Mouse (Mus musculus) ES-Bruce4 (cell line): ENCODE measurements at regions not wholly inside any gene's neighbourhood (a gene's known extent, or its start where the extent isn't known, plus 50 kb on each side); places are given as distances from the start of the nearest gene placed in this dataset.

ENCODE experiments used
- H3K27ac ChIP-seq: 2 replicates; pipeline ENCODE4 v1.5.1; 2012; ENCODE audit warnings: low read length, inconsistent platforms; ENCODE audit not compliant: insufficient read depth
- H3K27me3 ChIP-seq: 2 replicates; pipeline ENCODE4 v1.6.1; 2012; ENCODE audit warnings: mild to moderate bottlenecking, low read length, inconsistent platforms; ENCODE audit not compliant: control insufficient read depth, poor library complexity, insufficient read depth, severe bottlenecking
- H3K36me3 ChIP-seq: 2 replicates; pipeline ENCODE4 v1.6.1; 2012; ENCODE audit warnings: inconsistent platforms, mild to moderate bottlenecking, low read length, moderate library complexity; ENCODE audit not compliant: control insufficient read depth, poor library complexity, insufficient read depth, severe bottlenecking
- H3K4me1 ChIP-seq: one replicate; pipeline ENCODE4 v1.8.1; 2011; ENCODE audit warnings: low read length; ENCODE audit not compliant: control insufficient read depth, insufficient read depth
- H3K4me3 ChIP-seq: 2 replicates; pipeline ENCODE4 v1.5.1; 2011; ENCODE audit warnings: low read depth, mild to moderate bottlenecking, low read length
- H3K9ac ChIP-seq: 2 replicates; pipeline ENCODE4 v1.6.1; 2012; ENCODE audit warnings: low read depth, mild to moderate bottlenecking, inconsistent platforms; ENCODE audit not compliant: poor library complexity, severe bottlenecking
- H3K9me3 ChIP-seq: replicated peaks from 2 replicates; pipeline ENCODE4 v1.6.1; 2012; ENCODE audit warnings: mild to moderate bottlenecking, low read length, inconsistent platforms; ENCODE audit not compliant: control insufficient read depth, poor library complexity, insufficient read depth, severe bottlenecking
- CTCF ChIP-seq: IDR thresholded peaks from one replicate; pipeline ENCODE4 v1.8.1; 2011; ENCODE audit warnings: low read depth, low read length
- EP300 ChIP-seq: IDR thresholded peaks from 2 replicates; pipeline ENCODE4 v1.6.1; 2011; ENCODE audit warnings: low read depth, low read length; ENCODE audit not compliant: insufficient read depth
- POLR2A ChIP-seq: IDR thresholded peaks from one replicate; pipeline ENCODE4 v1.8.1; 2011; ENCODE audit warnings: low read length; ENCODE audit not compliant: insufficient read depth

GRCm38 (mm10) chr8:34744682-34745081, 633.1 kb upstream of the Gm10131 start:
- Histone ChIP-seq H3K36me3 (no peaks in the 10 kb centered on the region), H3K27ac (no peak overlapping the region), H3K4me3 (no peak overlapping the region), H3K9me3 (no peaks in the 10 kb centered on the region), H3K9ac (no peak overlapping the region), H3K4me1 (peaks cover 2% of the 10 kb centered on the region), H3K27me3 (no peaks in the 10 kb centered on the region; the same call in 1 of the 2 replicates)
- TF ChIP-seq POLR2A (no peak), CTCF (no peak), EP300 (no peak)

DNA sequence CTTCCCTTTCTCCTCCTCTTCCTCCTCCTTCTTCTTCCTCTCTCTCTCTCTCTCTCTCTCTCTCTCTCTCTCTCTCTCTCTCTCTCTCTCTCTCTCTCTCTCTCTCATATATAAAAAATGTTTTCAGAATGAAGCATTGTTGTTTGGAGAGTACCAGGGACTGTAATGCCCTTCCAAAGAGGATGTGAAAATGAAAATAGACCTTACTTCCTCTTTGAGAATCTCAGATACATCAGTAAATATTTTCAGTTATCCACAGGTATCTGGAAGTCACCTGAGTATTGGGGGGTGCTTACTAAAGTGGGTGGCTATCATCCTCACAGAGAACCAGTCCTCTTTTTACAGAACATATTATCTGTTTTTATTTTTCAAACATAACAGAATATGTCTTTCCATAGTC, 632.6 kb upstream of the Gm10131 start:
- peaks cover 2% of the 10 kb centered on the region for H3K4me1 ChIP-seq

GRCm38 (mm10) chr8:34743137-34743536, 631.6 kb upstream of the Gm10131 start:
- Histone ChIP-seq H3K4me3 (no peak overlapping the region), H3K4me1 (no peaks in the 10 kb centered on the region), H3K9me3 (no peaks in the 10 kb centered on the region), H3K36me3 (no peaks in the 10 kb centered on the region), H3K9ac (no peak overlapping the region), H3K27me3 (no peaks in the 10 kb centered on the region; the same call in 1 of the 2 replicates), H3K27ac (no peak overlapping the region)
- TF ChIP-seq CTCF (no peak), POLR2A (no peak), EP300 (no peak)

More for the DNA sequence above, 632.6 kb upstream of the Gm10131 start:
- H3K27me3 ChIP-seq, result no peaks in the 10 kb centered on the region; the same call in 1 of the 2 replicates
- no peak for TF ChIP-seq EP300
- no peak overlapping the region for H3K9ac ChIP-seq
- no peaks in the 10 kb centered on the region for H3K9me3 ChIP-seq
- no peak overlapping the region for H3K27ac ChIP-seq
- no peak overlapping the region for H3K4me3 ChIP-seq
- H3K36me3 ChIP-seq, result no peaks in the 10 kb centered on the region

GRCm38 (mm10) chr8:34740836-34741235, 629.3 kb upstream of the Gm10131 start:
- Histone ChIP-seq H3K27me3 (peaks cover 9% of the 10 kb centered on the region), H3K36me3 (no peaks in the 10 kb centered on the region), H3K4me1 (no peaks in the 10 kb centered on the region), H3K4me3 (no peak overlapping the region), H3K9me3 (peaks cover 9% of the 10 kb centered on the region), H3K27ac (no peak overlapping the region), H3K9ac (no peak overlapping the region)
- TF ChIP-seq EP300 (no peak), CTCF (no peak), POLR2A (no peak)

- Histone ChIP-seq H3K9ac (no peak overlapping the region), H3K36me3 (no peaks in the 10 kb centered on the region), H3K4me1 (no peaks in the 10 kb centered on the region), H3K27ac (no peak overlapping the region), H3K9me3 (peaks cover 9% of the 10 kb centered on the region), H3K4me3 (no peak overlapping the region), H3K27me3 (peaks cover 9% of the 10 kb centered on the region)
- TF ChIP-seq POLR2A, result no peak
- TF ChIP-seq EP300, result no peak
- no peak for TF ChIP-seq CTCF
Observed at GRCm38 (mm10) chr8:34739836-34740804, 628.6 kb upstream of the Gm10131 start.

DNA sequence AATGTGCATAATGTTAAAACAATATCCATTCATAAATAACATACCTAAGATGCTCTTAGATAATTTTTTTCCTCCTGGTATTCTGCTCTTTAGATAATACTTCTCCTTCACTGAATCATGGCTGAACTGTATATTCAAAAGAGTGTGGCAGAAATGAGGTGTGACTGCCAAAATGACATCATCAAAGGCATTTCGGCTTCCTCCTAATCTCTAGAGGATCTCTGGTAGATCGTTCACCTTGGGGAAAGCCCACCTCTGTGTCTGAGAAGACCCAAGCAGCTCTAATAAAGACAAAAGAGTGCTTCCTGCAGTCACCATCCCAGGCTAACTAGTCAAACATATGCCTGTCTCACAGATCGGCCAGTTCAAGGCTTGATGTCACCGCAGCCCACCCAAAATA, 624.7 kb upstream of the Gm10131 start:
- H3K4me1 ChIP-seq, result peaks cover 3% of the 10 kb centered on the region
- no peak overlapping the region for H3K27ac ChIP-seq
- no peak overlapping the region for H3K4me3 ChIP-seq
- H3K9me3 ChIP-seq, result peaks cover 9% of the 10 kb centered on the region
- peaks cover 16% of the 10 kb centered on the region for H3K27me3 ChIP-seq
- H3K9ac ChIP-seq, result no peak overlapping the region
- TF ChIP-seq CTCF, result no peak
- TF ChIP-seq POLR2A, result no peak
- no peak for TF ChIP-seq EP300
- no peaks in the 10 kb centered on the region for H3K36me3 ChIP-seq
